Mouse (Mus musculus) central nervous system, embryonic 18 days (tissue): ENCODE measurements around the gene Upf3a. TPM values are rescaled to one million over a fixed set of nuclear protein-coding genes. Genes with fewer than 3 reads are reported as not detected.

Source experiments
- polyA plus RNA-seq: library from polyadenylated mRNA; depleted of rRNA; stranded (reverse); fragments of >200 nt; gene quantifications from 2 replicates; pipeline ENCODE4 v1.2.3, GENCODE M21; 2012; rRNA removed

Gene Upf3a
- 26.8 and 29.3 TPM in 2 replicates for polyA plus RNA-seq

DNA sequence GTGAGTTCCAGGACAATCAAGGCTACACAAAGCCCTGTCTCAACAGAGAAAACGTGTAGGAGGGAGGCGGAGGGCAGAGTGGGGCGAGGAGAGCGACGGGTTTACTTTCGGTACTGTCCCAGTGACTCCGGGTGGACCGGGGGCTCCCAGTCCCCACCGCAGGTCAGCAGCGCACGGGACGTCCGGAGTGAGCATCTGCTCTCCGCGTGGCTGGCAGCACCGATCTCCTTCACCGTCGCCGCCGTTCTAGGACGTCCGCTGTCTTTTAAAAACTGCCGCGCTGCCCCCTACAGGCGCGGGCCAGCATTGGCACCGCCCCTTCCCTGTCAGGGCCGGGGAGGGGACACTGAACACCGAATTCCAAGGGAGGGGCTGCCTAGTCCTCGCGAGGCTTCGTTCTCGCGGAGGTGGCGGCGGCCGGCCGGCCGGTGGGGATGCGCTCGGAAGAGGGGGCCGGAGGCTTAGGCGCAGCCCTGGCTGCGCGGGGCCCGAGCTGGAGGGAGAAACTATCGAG lies at the start of gene Upf3a:
Gene Upf3a (plus strand): TSS at position 366 of the 514 bp plus-strand sequence.

DNA sequence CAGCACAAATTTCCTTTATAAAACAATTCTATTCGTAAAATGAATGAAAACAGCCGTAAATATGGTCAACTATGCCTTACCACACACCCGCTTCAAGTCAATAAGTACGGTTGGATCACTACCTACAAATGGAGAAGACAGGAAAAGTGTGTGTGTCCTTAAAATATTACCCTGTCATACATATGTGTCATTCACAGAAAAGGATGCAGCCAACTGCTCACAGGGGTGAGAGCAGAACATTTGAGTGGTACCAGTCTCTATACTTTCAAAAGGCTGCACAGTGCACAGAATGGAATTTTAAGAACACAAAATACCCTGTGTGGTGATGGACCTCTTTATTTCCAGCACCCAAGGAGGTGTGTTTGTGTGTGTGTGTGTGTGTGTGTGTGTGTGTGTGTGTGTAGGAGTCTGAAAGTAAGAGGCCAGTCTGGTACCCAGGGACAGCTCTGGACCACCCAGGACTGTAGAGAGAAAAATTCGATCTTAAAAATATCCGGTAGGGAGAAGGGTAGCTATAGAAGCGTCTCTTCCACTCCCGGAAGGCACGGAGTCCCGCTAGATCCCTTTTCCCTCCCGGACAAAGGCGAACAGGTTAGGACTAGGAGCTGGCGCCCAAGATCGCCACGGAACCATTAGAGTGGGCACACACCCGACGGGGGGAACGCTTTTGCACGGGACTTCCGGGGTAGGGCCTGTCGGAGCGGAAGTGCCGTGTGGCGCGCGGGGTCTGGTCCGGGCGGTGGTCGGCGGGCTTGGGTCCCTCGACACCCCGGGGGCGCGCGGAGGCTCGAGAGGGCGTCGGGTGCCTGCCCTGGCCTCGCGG lies 28.2 kb upstream of the Upf3a start, which contains the start of gene Cdc16:
Gene Cdc16 (plus strand): TSS at position 695 of the 823 bp plus-strand sequence.

DNA sequence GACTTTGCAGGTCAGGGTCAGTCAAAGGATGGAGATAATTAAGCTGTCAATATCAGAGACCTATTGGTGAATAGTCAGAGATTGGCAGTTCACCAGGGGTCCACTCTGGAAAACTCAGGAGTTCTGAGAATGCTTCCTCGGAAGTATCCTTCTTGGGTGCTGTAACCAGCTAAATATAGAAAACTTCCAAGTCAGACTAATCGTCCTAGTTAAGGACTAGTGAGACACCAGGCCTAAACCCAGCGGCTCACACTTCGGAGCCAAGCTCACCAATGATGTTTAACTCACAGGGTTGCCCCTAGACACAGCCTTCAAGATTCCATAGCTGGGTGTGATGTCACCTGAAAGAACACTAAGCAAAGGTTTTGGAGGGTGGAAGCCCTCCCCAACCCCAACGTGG lies 52.9 kb downstream of the Upf3a start, which contains the start of gene AF366264:
Gene AF366264 (minus strand): TSS at position 101 of the 400 bp plus-strand sequence.

Other genes starting within 250 kb of the Upf3a start
- gene 1700029H14Rik, start 223.2 kb upstream of the Upf3a start, polyA plus RNA-seq, result 0.08 and 0.17 TPM in 2 replicates
- gene Rasa3, start 108.0 kb upstream of the Upf3a start, polyA plus RNA-seq, result 35.2 and 40.4 TPM in 2 replicates
- 1.4 and 1.6 TPM in 2 replicates for gene Cfap97d2, start 79.7 kb upstream of the Upf3a start, polyA plus RNA-seq
- 112 and 124 TPM in 2 replicates for gene Cdc16, start 27.9 kb upstream of the Upf3a start, polyA plus RNA-seq
- not detected in 2 replicates for gene AF366264, start 52.8 kb downstream of the Upf3a start, polyA plus RNA-seq
- 32.7 and 35.3 TPM in 2 replicates for gene Champ1, start 84.0 kb downstream of the Upf3a start, polyA plus RNA-seq
- 79.2 and 89.8 TPM in 2 replicates for gene Coprs, start 104.7 kb downstream of the Upf3a start, polyA plus RNA-seq